Mouse (Mus musculus) central nervous system, embryonic 11.5 days (tissue): ENCODE data around the gene Eif4a2. TPM values are rescaled to one million over a fixed set of nuclear protein-coding genes. Genes with fewer than 3 reads are reported as not detected.

Experiments used
- polyA plus RNA-seq: library from polyadenylated mRNA; depleted of rRNA; stranded (reverse); fragments of >200 nt; gene quantifications from 2 replicates; pipeline ENCODE4 v1.2.3, GENCODE M21; 2012; rRNA removed

The Eif4a2 gene
- 401 and 619 TPM in 2 replicates for polyA plus RNA-seq

GRCm38 (mm10) chr16:23107231-23107942 is at the start of gene Eif4a2:
TSS of gene Eif4a2 (plus strand) at chr16:23107444.

GRCm38 (mm10) chr16:23057668-23058447 is 49.4 kb upstream of the Eif4a2 start, which contains the start of gene Kng1:
TSS of gene Kng1 (plus strand) at chr16:23057865.

DNA sequence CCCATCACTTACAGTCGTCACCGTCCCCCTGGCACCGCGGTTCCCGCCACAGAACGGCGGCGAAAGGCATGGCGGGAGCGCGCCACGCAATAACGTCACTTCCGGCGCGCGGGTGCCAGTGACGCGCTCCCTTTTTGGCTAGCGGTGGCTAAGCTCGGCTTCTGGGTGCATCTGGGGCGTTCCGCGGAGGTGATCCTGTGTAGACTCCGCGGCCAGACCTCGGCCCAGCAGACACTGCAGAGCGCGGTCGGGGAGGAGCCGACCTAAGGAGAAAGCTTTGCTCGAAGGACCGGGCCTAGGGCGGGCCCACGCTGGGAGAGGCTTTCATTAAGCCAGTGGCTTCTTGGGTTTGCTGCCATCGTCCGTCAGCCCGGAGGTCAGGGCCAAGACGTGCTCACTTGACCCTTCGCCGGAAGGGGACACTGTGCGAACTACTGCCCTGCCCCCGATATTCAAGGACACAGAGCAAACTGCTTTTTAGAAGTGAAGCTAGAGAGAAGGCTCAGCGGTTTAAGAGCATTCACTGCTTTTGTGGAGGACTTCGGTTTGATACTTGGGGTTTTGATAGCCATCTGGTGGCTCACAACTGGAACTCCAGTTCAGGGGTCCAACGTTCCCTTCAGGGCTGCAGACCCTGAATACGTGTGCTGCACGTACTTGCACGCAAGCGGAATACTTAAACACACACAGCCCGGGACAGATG is 20.6 kb downstream of the Eif4a2 start, which contains the start of gene Rfc4:
Gene Rfc4, minus strand, starts transcription at position 65 of the 703 bp plus-strand sequence.

DNA sequence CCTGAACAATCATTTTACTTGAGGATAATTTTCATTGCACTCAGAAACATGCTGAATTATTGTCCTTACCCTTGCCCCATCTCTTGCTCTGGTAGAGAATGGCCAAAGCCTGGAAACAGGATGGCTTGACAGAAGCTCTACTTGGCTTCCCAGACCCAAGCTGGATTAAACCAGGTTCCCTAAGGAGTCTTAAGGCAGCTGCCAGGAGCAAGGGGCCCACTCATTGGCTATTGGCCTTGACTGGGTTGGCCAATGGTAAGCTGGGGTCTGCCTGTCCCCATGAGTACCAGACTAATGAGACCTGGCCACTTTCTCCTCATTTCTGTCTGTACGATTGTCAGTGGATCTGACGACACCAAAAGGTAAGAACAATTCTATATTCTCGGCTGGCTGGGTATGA is 39.0 kb downstream of the Eif4a2 start, which contains the start of gene Adipoq:
Gene Adipoq, plus strand, starts transcription at position 257 of the 400 bp plus-strand sequence.

Other genes with a start within 250 kb of the Eif4a2 start
- 26.3 and 27.4 TPM in 2 replicates for gene Tbccd1, start 249.8 kb upstream of the Eif4a2 start, polyA plus RNA-seq
- gene Dnajb11, start 249.6 kb upstream of the Eif4a2 start, polyA plus RNA-seq: 46.5 and 50.5 TPM in 2 replicates
- gene Ahsg, start 216.2 kb upstream of the Eif4a2 start, polyA plus RNA-seq: 4.4 and 8.3 TPM in 2 replicates
- not detected in 2 replicates for gene Fetub, start 189.1 kb upstream of the Eif4a2 start, polyA plus RNA-seq
- gene Hrg, start 156.4 kb upstream of the Eif4a2 start, polyA plus RNA-seq: 0.05 TPM in 1 of 2 replicates, not detected in the other
- 0.12 and 0.17 TPM in 2 replicates for gene Kng2, start 78.0 kb upstream of the Eif4a2 start, polyA plus RNA-seq
- gene Kng1, start 49.6 kb upstream of the Eif4a2 start, polyA plus RNA-seq: 2.2 and 4.1 TPM in 2 replicates
- gene Rfc4, start 20.3 kb downstream of the Eif4a2 start, polyA plus RNA-seq: 19.5 and 22.9 TPM in 2 replicates
- 0.15 and 0.34 TPM in 2 replicates for gene Adipoq, start 39.1 kb downstream of the Eif4a2 start, polyA plus RNA-seq
- 15.9 and 23.9 TPM in 2 replicates for gene St6gal1, start 117.3 kb downstream of the Eif4a2 start, polyA plus RNA-seq